Mouse (Mus musculus) adrenal gland, postnatal 14 days (tissue): ENCODE measurements around the gene Slc22a12. TPM values are rescaled to one million over a fixed set of nuclear protein-coding genes. Genes with fewer than 3 reads are reported as not detected.

Experiments
- DNase-seq: peaks from one replicate; pipeline ENCODE4 v3.0.0; 2021; ENCODE audit warnings: mixed read lengths
- long read RNA-seq, 2 experiments: library from polyadenylated mRNA; stranded (forward); transcript quantifications; one replicate each; pipeline ENCODE4 v2.0.0; 2021
- total RNA-seq: library from RNA; stranded (reverse); gene quantifications from 2 replicates; pipeline ENCODE4 v1.2.3, GENCODE M21; 2021

Gene Slc22a12
- total RNA-seq = 0.64 TPM in 1 of 2 replicates, not detected in the other
- long read RNA-seq, experiment 1 = 0 reads
- long read RNA-seq, experiment 2 = 0 reads

GRCm38 (mm10) chr19:6542367-6543034 lies at the start of gene Slc22a12:
Gene Slc22a12 (minus strand): TSS chr19:6543032.
- peak; percentile 3 for DNase-seq

- DNase-seq = no peak
These were observed 29.2 kb upstream of the Slc22a12 start for GRCm38 (mm10) chr19:6572001-6572400.

- DNase-seq = no peak
These were observed 28.6 kb upstream of the Slc22a12 start for GRCm38 (mm10) chr19:6571476-6571875.

GRCm38 (mm10) chr19:6569561-6569960 lies 26.7 kb upstream of the Slc22a12 start:
- no peak for DNase-seq

GRCm38 (mm10) chr19:6569021-6569420 lies 26.2 kb upstream of the Slc22a12 start:
- no peak for DNase-seq

GRCm38 (mm10) chr19:6566450-6566849 lies 23.6 kb upstream of the Slc22a12 start:
- DNase-seq = peak; percentile 65

GRCm38 (mm10) chr19:6565136-6565535 lies 22.3 kb upstream of the Slc22a12 start:
- DNase-seq = no peak

GRCm38 (mm10) chr19:6560246-6560815 lies 17.5 kb upstream of the Slc22a12 start:
- no peak for DNase-seq

GRCm38 (mm10) chr19:6559576-6559975 lies 16.7 kb upstream of the Slc22a12 start:
- DNase-seq = no peak

GRCm38 (mm10) chr19:6553819-6554582 lies 11.2 kb upstream of the Slc22a12 start:
- no peak for DNase-seq

GRCm38 (mm10) chr19:6553174-6553573 lies 10.3 kb upstream of the Slc22a12 start:
- no peak for DNase-seq

GRCm38 (mm10) chr19:6552302-6553028 lies 9.6 kb upstream of the Slc22a12 start:
- peak; percentile 88 for DNase-seq

- no peak for DNase-seq
These were observed 8.4 kb upstream of the Slc22a12 start for GRCm38 (mm10) chr19:6551215-6551614.

- peak; percentile 44 for DNase-seq
These were observed 6.7 kb upstream of the Slc22a12 start for GRCm38 (mm10) chr19:6549566-6549965.

GRCm38 (mm10) chr19:6548431-6549410 lies 5.9 kb upstream of the Slc22a12 start:
- DNase-seq = peak; percentile 91

- DNase-seq = no peak
These were observed 5.0 kb upstream of the Slc22a12 start for GRCm38 (mm10) chr19:6547801-6548200.

GRCm38 (mm10) chr19:6546096-6546495 lies 3.3 kb upstream of the Slc22a12 start:
- peak; percentile 84 for DNase-seq

- DNase-seq = peak; percentile 2
These were observed 2.6 kb upstream of the Slc22a12 start for GRCm38 (mm10) chr19:6545481-6545880.

GRCm38 (mm10) chr19:6544712-6545111 lies 1.9 kb upstream of the Slc22a12 start:
- DNase-seq = peak; percentile 2

GRCm38 (mm10) chr19:6543518-6543917 lies 686 bp upstream of the Slc22a12 start:
- DNase-seq = peak; percentile 3

GRCm38 (mm10) chr19:6543035-6543383 lies 177 bp upstream of the Slc22a12 start:
- peak; percentile 2 for DNase-seq
